Mouse (Mus musculus) cerebellum, postnatal 25 days (tissue): Measurements from ENCODE around the gene Armc10.
"Not testable (repeated sequence)": the region's sequence is repeated elsewhere in the genome, so short reads cannot be mapped to it uniquely, and the experiment has no call there.

Experiments used
- DNase-seq, 2 experiments: peaks; one replicate each; pipeline ENCODE4 v3.0.0; 2021; ENCODE audit warnings: mixed read lengths in 2 of 2

Armc10 gene

GRCm38 (mm10) chr5:21669307-21669706 is 23.7 kb downstream of the Armc10 start:
- no peak for DNase-seq

GRCm38 (mm10) chr5:21672812-21673635 is 27.4 kb downstream of the Armc10 start:
- DNase-seq, result no peak

- DNase-seq, result no peak
These were observed 28.1 kb downstream of the Armc10 start for GRCm38 (mm10) chr5:21673742-21674141.

GRCm38 (mm10) chr5:21675019-21675418 is 29.4 kb downstream of the Armc10 start:
- no peak for DNase-seq

- no peak for DNase-seq
These were observed 29.9 kb downstream of the Armc10 start for GRCm38 (mm10) chr5:21675494-21675893.

GRCm38 (mm10) chr5:21677939-21678338 is 32.3 kb downstream of the Armc10 start:
- DNase-seq, result no peak

GRCm38 (mm10) chr5:21678363-21678762 is 32.8 kb downstream of the Armc10 start:
- no peak for DNase-seq

GRCm38 (mm10) chr5:21680029-21680428 is 34.4 kb downstream of the Armc10 start:
- DNase-seq, result no peak

- DNase-seq, result no peak
These were observed 35.3 kb downstream of the Armc10 start for GRCm38 (mm10) chr5:21680940-21681339.

GRCm38 (mm10) chr5:21683811-21684210 is 38.2 kb downstream of the Armc10 start:
- DNase-seq, result no peak

GRCm38 (mm10) chr5:21685001-21685400 is 39.4 kb downstream of the Armc10 start:
- no peak for DNase-seq

- DNase-seq, result no peak
These were observed 41.4 kb downstream of the Armc10 start for GRCm38 (mm10) chr5:21687042-21687441.

GRCm38 (mm10) chr5:21692230-21692629 is 46.6 kb downstream of the Armc10 start:
- DNase-seq, result no peak

GRCm38 (mm10) chr5:21693372-21693870 is 47.8 kb downstream of the Armc10 start:
- DNase-seq, result no peak

- DNase-seq, result no peak
These were observed 49.4 kb downstream of the Armc10 start for GRCm38 (mm10) chr5:21694854-21695490.

- DNase-seq, result not testable (repeated sequence)
These were observed 53.9 kb downstream of the Armc10 start for GRCm38 (mm10) chr5:21699555-21699954.

GRCm38 (mm10) chr5:21700272-21700821 is 54.7 kb downstream of the Armc10 start:
- DNase-seq, result no peak

GRCm38 (mm10) chr5:21700934-21701333 is 55.3 kb downstream of the Armc10 start:
- DNase-seq, result no peak

GRCm38 (mm10) chr5:21701351-21702008 is 55.9 kb downstream of the Armc10 start, which contains the start of gene Napepld:
TSS of gene Napepld (minus strand) at chr5:21701396.
- peak; percentile 99 for DNase-seq

- DNase-seq, result no peak
These were observed 56.4 kb downstream of the Armc10 start for GRCm38 (mm10) chr5:21702009-21702364.

GRCm38 (mm10) chr5:21702873-21703475 is 57.4 kb downstream of the Armc10 start:
- DNase-seq, result no peak

- DNase-seq, result no peak
These were observed 58.1 kb downstream of the Armc10 start for GRCm38 (mm10) chr5:21703708-21704107.

GRCm38 (mm10) chr5:21706546-21706945 is 60.9 kb downstream of the Armc10 start:
- DNase-seq, result no peak
